Mouse (Mus musculus): ENCODE measurements around the gene Macrod2.
A peak's percentile ranks its signal among the peaks of the same experiment; 100 is the strongest.

Gene Macrod2

GRCm38 (mm10) chr2:142108947-142109346 is 1713.8 kb downstream of the Macrod2 start:
- no peak for DNase-seq

- no peak for DNase-seq
Observed at GRCm38 (mm10) chr2:142116623-142117022, 1721.5 kb downstream of the Macrod2 start.

- DNase-seq, result no peak
Observed at GRCm38 (mm10) chr2:142128109-142128508, 1733.0 kb downstream of the Macrod2 start.

GRCm38 (mm10) chr2:142129166-142129565 is 1734.1 kb downstream of the Macrod2 start:
- DNase-seq, result no peak

- DNase-seq, result no peak
Observed at GRCm38 (mm10) chr2:142149310-142149709, 1754.2 kb downstream of the Macrod2 start.

- DNase-seq, result no peak
Observed at GRCm38 (mm10) chr2:142163506-142164275, 1768.6 kb downstream of the Macrod2 start.

GRCm38 (mm10) chr2:142169649-142170048 is 1774.5 kb downstream of the Macrod2 start:
- no peak for DNase-seq

- DNase-seq, result no peak
Observed at GRCm38 (mm10) chr2:142172706-142173105, 1777.6 kb downstream of the Macrod2 start.

- no peak for DNase-seq
Observed at GRCm38 (mm10) chr2:142174039-142174438, 1778.9 kb downstream of the Macrod2 start.

GRCm38 (mm10) chr2:142186922-142187321 is 1791.8 kb downstream of the Macrod2 start:
- DNase-seq, result no peak

GRCm38 (mm10) chr2:142187428-142187827 is 1792.3 kb downstream of the Macrod2 start:
- DNase-seq, result no peak

- DNase-seq, result no peak
Observed at GRCm38 (mm10) chr2:142217371-142217770, 1822.3 kb downstream of the Macrod2 start.

GRCm38 (mm10) chr2:142222137-142222921 is 1827.2 kb downstream of the Macrod2 start:
- no peak for DNase-seq

GRCm38 (mm10) chr2:142222926-142223325 is 1827.8 kb downstream of the Macrod2 start:
- no peak for DNase-seq

- DNase-seq, result no peak
Observed at GRCm38 (mm10) chr2:142230985-142231549, 1836.0 kb downstream of the Macrod2 start.

GRCm38 (mm10) chr2:142232828-142233227 is 1837.7 kb downstream of the Macrod2 start:
- no peak for DNase-seq

GRCm38 (mm10) chr2:142243483-142243882 is 1848.4 kb downstream of the Macrod2 start:
- DNase-seq, result no peak

- DNase-seq, result no peak
Observed at GRCm38 (mm10) chr2:142250383-142250782, 1855.3 kb downstream of the Macrod2 start.

- no peak for DNase-seq
Observed at GRCm38 (mm10) chr2:142251518-142251917, 1856.4 kb downstream of the Macrod2 start.

- DNase-seq, result peak; percentile 66
Observed at GRCm38 (mm10) chr2:142253913-142254312, 1858.8 kb downstream of the Macrod2 start.

- no peak for DNase-seq
Observed at GRCm38 (mm10) chr2:142254566-142254965, 1859.5 kb downstream of the Macrod2 start.

GRCm38 (mm10) chr2:142257501-142257900 is 1862.4 kb downstream of the Macrod2 start:
- no peak for DNase-seq

- DNase-seq, result no peak
Observed at GRCm38 (mm10) chr2:142261046-142261445, 1865.9 kb downstream of the Macrod2 start.

GRCm38 (mm10) chr2:142264697-142265096 is 1869.6 kb downstream of the Macrod2 start:
- DNase-seq, result no peak

Measured in kidney, adult 18-20 months (tissue).